Comparison of ENCODE assay signal across 16 mouse cellular contexts in the genomic region with DNA sequence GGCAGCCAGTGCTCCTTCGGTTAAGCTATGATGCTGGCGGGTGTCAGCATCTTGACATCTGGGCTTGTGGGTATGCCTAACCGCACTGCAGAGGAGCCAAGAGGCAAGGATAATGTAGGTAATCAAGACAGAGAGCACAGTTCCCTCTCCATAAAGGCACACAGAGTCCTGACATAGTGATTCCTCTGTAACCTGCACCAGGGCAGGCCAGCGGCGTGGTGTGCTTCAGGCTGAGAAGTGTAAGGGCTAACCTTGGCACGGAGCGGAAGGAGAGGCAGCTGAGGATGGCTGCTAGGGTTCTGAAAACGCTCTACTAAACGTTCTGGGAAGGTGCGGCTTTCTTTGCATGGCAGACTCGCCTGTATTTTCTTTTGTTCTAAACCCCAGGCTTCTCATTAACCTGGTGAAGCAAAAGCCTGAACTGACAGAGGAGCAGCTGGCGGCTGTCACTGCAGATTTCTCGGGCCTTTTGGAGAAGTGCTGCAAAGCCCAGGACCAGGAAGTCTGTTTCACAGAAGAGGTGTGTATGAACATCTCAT. TPM values are rescaled to one million over a fixed set of nuclear protein-coding genes. Genes with fewer than 3 reads are reported as not detected.
DNase-seq lines count a peak whose midpoint lies in the region; ATAC-seq and TF ChIP-seq lines count a peak whose summit lies in the region.
"Had no signal": no experiment of that assay in that cellular context is flagged by ENCODE, and none has a peak within 500 bp of the region (broad histone marks: within the 10 kb centered on the region; RNA-seq: fewer than 3 reads in every experiment).

No protein-coding gene starts in this region.

- peak; percentile 7 for DNase-seq in embryonic facial prominence, embryonic 14.5 days (ENCODE audit: low spot score)
- DNase-seq in embryonic facial prominence, embryonic 10.5 days (ENCODE audit: low spot score) = no peak
- peak; percentile 25 for DNase-seq in left cerebral cortex, postnatal 4 days
- DNase-seq in left cerebral cortex, postnatal 25 days (ENCODE audit: low spot score in 2 of 2) = no peak
- DNase-seq in hindbrain, postnatal 0 days (ENCODE audit: low spot score) = peak; percentile 72
- peak; percentile 66 for DNase-seq in retina, postnatal 1 day
- no peak for DNase-seq in gastrocnemius, postnatal 36 days
- no peak for DNase-seq in right cerebral cortex, postnatal 36 days (ENCODE audit: low spot score in 2 of 2)
- DNase-seq: adrenal gland, postnatal 10 days; gastrocnemius, postnatal 25 days had no signal

- no peaks in the 10 kb centered on the region for H3K27me3 ChIP-seq in embryonic facial prominence, embryonic 14.5 days (replicated peaks; ENCODE audit: control insufficient read depth, insufficient read depth, low read length)
- no peaks in the 10 kb centered on the region for H3K27me3 ChIP-seq in embryonic facial prominence, embryonic 10.5 days (replicated peaks; ENCODE audit: low read depth, poor library complexity, severe bottlenecking)
- H3K27me3 ChIP-seq in hindbrain, postnatal 0 days (ENCODE audit: insufficient read depth, low read length) = no peaks in the 10 kb centered on the region
- H3K27me3 ChIP-seq: heart, embryonic 15.5 days; liver, embryonic 12.5 days had no signal

- intact Hi-C loops in left cerebral cortex, postnatal 4 days (cut with DNase I) = loop anchor here (10.0 kb wide), 1 partner anchor 103 kb away; no protein-coding TSS in a partner anchor
- intact Hi-C loops in left cerebral cortex, postnatal 25 days (cut with DNase I) = loop anchor here (10.0 kb wide), 1 partner anchor 147 kb away; no protein-coding TSS in a partner anchor
- intact Hi-C loops in gastrocnemius, postnatal 36 days (cut with DNase I) = no loop called here

- H3K4me2 ChIP-seq in embryonic facial prominence, embryonic 14.5 days (ENCODE audit: low read depth, low read length) = no peak overlapping the region
- no peak overlapping the region for H3K4me2 ChIP-seq in hindbrain, postnatal 0 days (ENCODE audit: low read depth, low read length)
- H3K4me2 ChIP-seq: heart, embryonic 15.5 days; liver, embryonic 12.5 days had no signal

- H3K9me3 ChIP-seq in embryonic facial prominence, embryonic 14.5 days (ENCODE audit: control insufficient read depth, low read length) = no peaks in the 10 kb centered on the region
- no peaks in the 10 kb centered on the region for H3K9me3 ChIP-seq in embryonic facial prominence, embryonic 10.5 days
- H3K9me3 ChIP-seq in hindbrain, postnatal 0 days (ENCODE audit: low read length) = no peaks in the 10 kb centered on the region
- H3K9me3 ChIP-seq: heart, embryonic 15.5 days; liver, embryonic 12.5 days had no signal

- no peak for TF ChIP-seq CTCF in hindbrain, postnatal 0 days (IDR thresholded peaks at IDR 0.05; ENCODE audit: low read depth)

- WGBS in embryonic facial prominence, embryonic 14.5 days = 53% methylated on average over 13 of the region's 13 CpGs
- WGBS in embryonic facial prominence, embryonic 10.5 days = 51% methylated on average over 13 of the region's 13 CpGs
- 35% methylated on average over 13 of the region's 13 CpGs for WGBS in hindbrain, postnatal 0 days

- no peak for ATAC-seq in embryonic facial prominence, embryonic 14.5 days (ENCODE audit: low read depth)
- peak; percentile 87 for ATAC-seq in hindbrain, postnatal 0 days
- ATAC-seq: intestine, postnatal 0 days; liver, embryonic 12.5 days had no signal

- H3K36me3 ChIP-seq in embryonic facial prominence, embryonic 14.5 days (ENCODE audit: control insufficient read depth, insufficient read depth, low read length) = no peaks in the 10 kb centered on the region
- no peaks in the 10 kb centered on the region for H3K36me3 ChIP-seq in embryonic facial prominence, embryonic 10.5 days (replicated peaks)
- no peaks in the 10 kb centered on the region for H3K36me3 ChIP-seq in hindbrain, postnatal 0 days (ENCODE audit: insufficient read depth, low read length)
- H3K36me3 ChIP-seq: heart, embryonic 15.5 days; liver, embryonic 12.5 days had no signal

- no peaks in the 10 kb centered on the region for H3K4me1 ChIP-seq in embryonic facial prominence, embryonic 14.5 days (ENCODE audit: control insufficient read depth, insufficient read depth, low read length)
- no peaks in the 10 kb centered on the region for H3K4me1 ChIP-seq in embryonic facial prominence, embryonic 10.5 days
- H3K4me1 ChIP-seq in hindbrain, postnatal 0 days (ENCODE audit: insufficient read depth, low read length) = no peaks in the 10 kb centered on the region
- H3K4me1 ChIP-seq: heart, embryonic 15.5 days; liver, embryonic 12.5 days had no signal

- H3K9ac ChIP-seq in embryonic facial prominence, embryonic 14.5 days (ENCODE audit: low read depth, low read length) = no peak overlapping the region
- peak overlapping the region; percentile 30; the same call in 1 of the 2 replicates for H3K9ac ChIP-seq in hindbrain, postnatal 0 days (replicated peaks; ENCODE audit: low read length)
- H3K9ac ChIP-seq: heart, embryonic 15.5 days; liver, embryonic 12.5 days had no signal

- no peak overlapping the region for H3K4me3 ChIP-seq in embryonic facial prominence, embryonic 14.5 days (ENCODE audit: low read depth, low read length)
- H3K4me3 ChIP-seq in embryonic facial prominence, embryonic 10.5 days = no peak overlapping the region
- no peak overlapping the region for H3K4me3 ChIP-seq in hindbrain, postnatal 0 days (ENCODE audit: low read length)
- H3K4me3 ChIP-seq: heart, embryonic 15.5 days; left cerebral cortex, adult 2 months; liver, embryonic 12.5 days had no signal

- H3K27ac ChIP-seq in embryonic facial prominence, embryonic 14.5 days (replicated peaks; ENCODE audit: low read depth, low read length) = no peak overlapping the region
- H3K27ac ChIP-seq in embryonic facial prominence, embryonic 10.5 days (replicated peaks) = no peak overlapping the region
- H3K27ac ChIP-seq in hindbrain, postnatal 0 days = peak overlapping the region; percentile 65; the same call in 1 of the 2 replicates
- H3K27ac ChIP-seq: heart, embryonic 15.5 days; left cerebral cortex, adult 2 months; liver, embryonic 12.5 days had no signal

RNA-seq across cellular contexts. Expression of a gene that starts 11.3 kb away (rescaled TPM):
- not detected in 2 replicates for polyA plus RNA-seq in embryonic facial prominence, embryonic 14.5 days (2014; fragmentation: Nextera tagmentation; extraction: Ambion mirVana)
- not detected in 2 replicates for polyA plus RNA-seq in embryonic facial prominence, embryonic 10.5 days (2016; fragmentation: Nextera tagmentation; extraction: Ambion mirVana)
- not detected for total RNA-seq in left cerebral cortex, postnatal 4 days (2021)
- not detected for total RNA-seq in left cerebral cortex, postnatal 25 days (2021)
- total RNA-seq in hindbrain, postnatal 0 days (2014; rRNA removed) = not detected in 2 replicates
- polyA plus RNA-seq in hindbrain, postnatal 0 days (2015; fragmentation: Nextera tagmentation; extraction: Ambion mirVana) = not detected in 2 replicates
- total RNA-seq in gastrocnemius, postnatal 36 days (2021) = not detected
- total RNA-seq: gastrocnemius, postnatal 25 days; left cerebral cortex, adult 2 months had no signal
- polyA plus RNA-seq: heart, embryonic 15.5 days; thymus, postnatal 0 days had no signal

RNA-seq across cellular contexts. Expression of a gene that starts 16.9 kb away (rescaled TPM):
- 1.0 and 1.4 TPM in 2 replicates for polyA plus RNA-seq in embryonic facial prominence, embryonic 14.5 days (2014; fragmentation: Nextera tagmentation; extraction: Ambion mirVana)
- polyA plus RNA-seq in embryonic facial prominence, embryonic 10.5 days (2016; fragmentation: Nextera tagmentation; extraction: Ambion mirVana) = 0.19 and 1.4 TPM in 2 replicates
- under 1 TPM in 1 of 2 experiments, not detected in 1; 0.44 TPM for total RNA-seq in left cerebral cortex, postnatal 4 days (2021)
- not detected for total RNA-seq in left cerebral cortex, postnatal 25 days (2021)
- 0.99 TPM in 1 of 2 replicates, not detected in the other for total RNA-seq in hindbrain, postnatal 0 days (2014; rRNA removed)
- 1.2 and 1.8 TPM in 2 replicates for polyA plus RNA-seq in hindbrain, postnatal 0 days (2015; fragmentation: Nextera tagmentation; extraction: Ambion mirVana)
- not detected for total RNA-seq in gastrocnemius, postnatal 36 days (2021)
- total RNA-seq: gastrocnemius, postnatal 25 days had no signal

RNA-seq across cellular contexts. Expression of a gene that starts 46.8 kb away (rescaled TPM):
- polyA plus RNA-seq in embryonic facial prominence, embryonic 14.5 days (2014; fragmentation: Nextera tagmentation; extraction: Ambion mirVana) = 1.3 and 1.4 TPM in 2 replicates
- not detected in 2 replicates for polyA plus RNA-seq in embryonic facial prominence, embryonic 10.5 days (2016; fragmentation: Nextera tagmentation; extraction: Ambion mirVana)
- 1 to 10 TPM in 1 of 2 experiments, under 1 TPM in 1; 0.46 to 1.6 TPM for total RNA-seq in left cerebral cortex, postnatal 4 days (2021)
- total RNA-seq in left cerebral cortex, postnatal 25 days (2021) = not detected
- 0.21 TPM in 1 of 2 replicates, not detected in the other for total RNA-seq in hindbrain, postnatal 0 days (2014; rRNA removed)
- not detected in 2 replicates for polyA plus RNA-seq in hindbrain, postnatal 0 days (2015; fragmentation: Nextera tagmentation; extraction: Ambion mirVana)
- 1 to 10 TPM in 1 of 2 experiments, not detected in 1; 7.4 TPM for total RNA-seq in gastrocnemius, postnatal 36 days (2021)
- total RNA-seq: left cerebral cortex, adult 2 months had no signal

RNA-seq across cellular contexts. Expression of a gene that starts 53.4 kb away (rescaled TPM):
- 0.10 TPM in 1 of 2 replicates, not detected in the other for polyA plus RNA-seq in embryonic facial prominence, embryonic 14.5 days (2014; fragmentation: Nextera tagmentation; extraction: Ambion mirVana)
- polyA plus RNA-seq in embryonic facial prominence, embryonic 10.5 days (2016; fragmentation: Nextera tagmentation; extraction: Ambion mirVana) = not detected in 2 replicates
- under 1 TPM; 0.54 TPM for total RNA-seq in left cerebral cortex, postnatal 4 days (2021)
- total RNA-seq in left cerebral cortex, postnatal 25 days (2021) = under 1 TPM in 1 of 2 experiments, not detected in 1; 0.37 TPM
- not detected in 2 replicates for total RNA-seq in hindbrain, postnatal 0 days (2014; rRNA removed)
- 0.15 and 0.24 TPM in 2 replicates for polyA plus RNA-seq in hindbrain, postnatal 0 days (2015; fragmentation: Nextera tagmentation; extraction: Ambion mirVana)
- total RNA-seq in gastrocnemius, postnatal 36 days (2021) = not detected
- total RNA-seq: gastrocnemius, postnatal 25 days had no signal
- polyA plus RNA-seq: heart, embryonic 15.5 days; spleen, adult 2 months; thymus, postnatal 0 days had no signal

Comparison
In these comparisons a context has a peak if more than half of its experiments do, and no peak if none do; other contexts are left out.
1. DNase-seq: peak in embryonic facial prominence, embryonic 14.5 days (single experiment), left cerebral cortex, postnatal 4 days (single experiment), hindbrain, postnatal 0 days (single experiment) and retina, postnatal 1 day (single experiment); none in embryonic facial prominence, embryonic 10.5 days (single experiment), left cerebral cortex, postnatal 25 days (0 of 2), gastrocnemius, postnatal 36 days (0 of 2) and right cerebral cortex, postnatal 36 days (0 of 2).